8 mouse cellular contexts compared by ENCODE assay signal in genomic region chr12:100167931-100168871, GRCm38 (mm10). TPM values are rescaled to one million over a fixed set of nuclear protein-coding genes. Genes with fewer than 3 reads are reported as not detected.
DNase-seq lines count a peak whose midpoint lies in the region; ATAC-seq lines count a peak whose summit lies in the region.

No protein-coding gene starts in this region.

- peak; percentile 86 for ATAC-seq in CD4-positive, CD25-positive, alpha-beta regulatory T cell, adult 4 months
- ATAC-seq in activated CD4-positive, CD25-positive, alpha-beta regulatory T cell, adult 4 months = peak; percentile 81
- peak; percentile 65 for ATAC-seq in embryonic facial prominence, embryonic 13.5 days (ENCODE audit: insufficient number of reproducible peaks, insufficient read depth, low FRiP score, low TSS enrichment, low read depth)
- ATAC-seq in megakaryocyte-erythroid progenitor cell, adult 5-6 weeks (replicated peaks; ENCODE audit: low FRiP score, low TSS enrichment, poor library complexity, severe bottlenecking) = peak; percentile 52

- WGBS in embryonic facial prominence, embryonic 13.5 days = 8% methylated on average over 27 of the region's 28 CpGs

- peaks cover 8% of the 10 kb centered on the region; the same call in 1 of the 2 replicates for H3K4me1 ChIP-seq in embryonic facial prominence, embryonic 13.5 days

- peak; percentile 32 to 47 for DNase-seq in heart, postnatal 10 days
- peak; percentile 55 to 70 for DNase-seq in kidney, postnatal 4 days
- peak; percentile 15 to 22 for DNase-seq in thymus, adult 18-20 months
- no peak for DNase-seq in frontal cortex, postnatal 36 days (ENCODE audit: low spot score in 2 of 2)

- H3K27ac ChIP-seq in embryonic facial prominence, embryonic 13.5 days = peak overlapping the region; percentile 85

- H3K36me3 ChIP-seq in embryonic facial prominence, embryonic 13.5 days = no peaks in the 10 kb centered on the region

- H3K9ac ChIP-seq in embryonic facial prominence, embryonic 13.5 days = peak overlapping the region; percentile 60

- H3K9me3 ChIP-seq in embryonic facial prominence, embryonic 13.5 days = no peaks in the 10 kb centered on the region

- intact Hi-C loops in heart, postnatal 10 days (cut with DNase I) = loop anchor here (5.0 to 10.0 kb wide), 3 partner anchors 409 to 557 kb away; partner anchors contain the start of gene Rps6ka5

- H3K27me3 ChIP-seq in embryonic facial prominence, embryonic 13.5 days = no peaks in the 10 kb centered on the region

- H3K4me3 ChIP-seq in embryonic facial prominence, embryonic 13.5 days = peak overlapping the region; percentile 37

- peak overlapping the region; percentile 68 for H3K4me2 ChIP-seq in embryonic facial prominence, embryonic 13.5 days

RNA-seq across cellular contexts. Expression of gene Nrde2, which starts 8.7 kb away (rescaled TPM):
- polyA plus RNA-seq in CD4-positive, CD25-positive, alpha-beta regulatory T cell, adult 4 months (2017; shearing (Covaris generic)) = 10 to 100 TPM; 12.6 to 23.3 TPM
- 10 to 100 TPM; 13.0 to 15.3 TPM for polyA plus RNA-seq in activated CD4-positive, CD25-positive, alpha-beta regulatory T cell, adult 4 months (2017; shearing (Covaris generic))
- 14.9 and 15.2 TPM in 2 replicates for polyA plus RNA-seq in embryonic facial prominence, embryonic 13.5 days (2015; fragmentation: Nextera tagmentation; extraction: Ambion mirVana)
- total RNA-seq in heart, postnatal 10 days (2021) = 10 to 100 TPM; 12.5 to 14.2 TPM
- total RNA-seq in megakaryocyte-erythroid progenitor cell, adult 5-6 weeks (2014; fragmentation: Nextera tagmentation) = 10.4 and 14.9 TPM in 2 replicates
- 34.5 and 36.1 TPM in 2 replicates for total RNA-seq in megakaryocyte-erythroid progenitor cell, adult 5-6 weeks (2017)

RNA-seq across cellular contexts. Expression of gene Calm1, which starts 31.0 kb away (rescaled TPM):
- polyA plus RNA-seq in CD4-positive, CD25-positive, alpha-beta regulatory T cell, adult 4 months (2017; shearing (Covaris generic)) = 1,000 to 10,000 TPM; 1,192 to 2,031 TPM
- polyA plus RNA-seq in activated CD4-positive, CD25-positive, alpha-beta regulatory T cell, adult 4 months (2017; shearing (Covaris generic)) = 1,000 to 10,000 TPM; 1,514 to 2,306 TPM
- polyA plus RNA-seq in embryonic facial prominence, embryonic 13.5 days (2015; fragmentation: Nextera tagmentation; extraction: Ambion mirVana) = 1,351 and 1,423 TPM in 2 replicates
- 100 to 1,000 TPM; 338 to 349 TPM for total RNA-seq in heart, postnatal 10 days (2021)
- 102 and 137 TPM in 2 replicates for total RNA-seq in megakaryocyte-erythroid progenitor cell, adult 5-6 weeks (2014; fragmentation: Nextera tagmentation)
- total RNA-seq in megakaryocyte-erythroid progenitor cell, adult 5-6 weeks (2017) = 509 and 519 TPM in 2 replicates

RNA-seq across cellular contexts. Expression of gene Psmc1, which starts 58.2 kb away (rescaled TPM):
- polyA plus RNA-seq in CD4-positive, CD25-positive, alpha-beta regulatory T cell, adult 4 months (2017; shearing (Covaris generic)) = 100 to 1,000 TPM; 190 to 201 TPM
- 100 to 1,000 TPM; 201 to 218 TPM for polyA plus RNA-seq in activated CD4-positive, CD25-positive, alpha-beta regulatory T cell, adult 4 months (2017; shearing (Covaris generic))
- polyA plus RNA-seq in embryonic facial prominence, embryonic 13.5 days (2015; fragmentation: Nextera tagmentation; extraction: Ambion mirVana) = 256 and 280 TPM in 2 replicates
- total RNA-seq in heart, postnatal 10 days (2021) = 100 to 1,000 TPM; 141 to 147 TPM
- total RNA-seq in megakaryocyte-erythroid progenitor cell, adult 5-6 weeks (2014; fragmentation: Nextera tagmentation) = 198 and 227 TPM in 2 replicates
- total RNA-seq in megakaryocyte-erythroid progenitor cell, adult 5-6 weeks (2017) = 293 and 383 TPM in 2 replicates

Comparison
In these comparisons a context has a peak if more than half of its experiments do, and no peak if none do; other contexts are left out.
1. DNase-seq: peak in heart, postnatal 10 days (2 of 2), kidney, postnatal 4 days (2 of 2) and thymus, adult 18-20 months (2 of 2); none in frontal cortex, postnatal 36 days (0 of 2).
2. Peak in every context shown above with its lines, with median percentiles within 50 percentile points of each other: ATAC-seq.